Mouse (Mus musculus): Measurements from ENCODE around the gene Tsc22d1. TPM values are rescaled to one million over a fixed set of nuclear protein-coding genes. Genes with fewer than 3 reads are reported as not detected.

Gene Tsc22d1
- polyA plus RNA-seq, 1 experiment from 2014 or later = 792 TPM

GRCm38 (mm10) chr14:76452751-76453360 is 38.1 kb downstream of the Tsc22d1 start:
- Histone ChIP-seq H3K27ac (no peak overlapping the region), H3K4me2 (no peak overlapping the region)

GRCm38 (mm10) chr14:76454673-76455072 is 39.9 kb downstream of the Tsc22d1 start:
- Histone ChIP-seq H3K4me1 (peaks cover 16% of the 10 kb centered on the region; the same call in 1 of the 2 replicates), H3K27me3 (replicated peaks) (no peaks in the 10 kb centered on the region), H3K36me3 (replicated peaks) (0 out of 2 replicates have a peak, but pooled peaks cover 3% of the 10 kb centered on the region), H3K9ac (no peak overlapping the region), H3K27ac (no peak overlapping the region), H3K4me3 (no peak overlapping the region), H3K4me2 (no peak overlapping the region), H3K9me3 (no peaks in the 10 kb centered on the region)
- 54% methylated on average over 5 of the region's 5 CpGs for WGBS
- no peak for ATAC-seq (replicated peaks)

More at GRCm38 (mm10) chr14:76452751-76453360, 38.1 kb downstream of the Tsc22d1 start:
- ATAC-seq (replicated peaks) = 0 out of 2 replicates have a peak, but pooled peaks have one; percentile 24
- Histone ChIP-seq H3K27me3 (replicated peaks) (no peaks in the 10 kb centered on the region), H3K9ac (no peak overlapping the region), H3K9me3 (no peaks in the 10 kb centered on the region), H3K4me3 (no peak overlapping the region), H3K36me3 (replicated peaks) (0 out of 2 replicates have a peak, but pooled peaks cover 3% of the 10 kb centered on the region), H3K4me1 (peaks cover 16% of the 10 kb centered on the region; the same call in 1 of the 2 replicates)
- WGBS = 57% methylated on average over 17 of the region's 17 CpGs

- Histone ChIP-seq H3K27me3 (replicated peaks) (no peaks in the 10 kb centered on the region), H3K27ac (no peak overlapping the region), H3K4me2 (no peak overlapping the region), H3K4me1 (peaks cover 16% of the 10 kb centered on the region; the same call in 1 of the 2 replicates), H3K9me3 (no peaks in the 10 kb centered on the region), H3K4me3 (no peak overlapping the region), H3K9ac (no peak overlapping the region), H3K36me3 (replicated peaks) (0 out of 2 replicates have a peak, but pooled peaks cover 2% of the 10 kb centered on the region)
- no peak for ATAC-seq (replicated peaks)
- WGBS = 71% methylated on average over 7 of the region's 7 CpGs
Observed at GRCm38 (mm10) chr14:76455159-76455558, 40.4 kb downstream of the Tsc22d1 start.

GRCm38 (mm10) chr14:76457696-76458095 is 42.9 kb downstream of the Tsc22d1 start:
- H3K4me2 ChIP-seq = no peak overlapping the region
- WGBS = 86% methylated on average over 3 of the region's 3 CpGs
- H3K36me3 ChIP-seq (replicated peaks) = no peaks in the 10 kb centered on the region
- H3K27me3 ChIP-seq (replicated peaks) = no peaks in the 10 kb centered on the region
- no peak overlapping the region for H3K27ac ChIP-seq
- no peak for ATAC-seq (replicated peaks)
- H3K9me3 ChIP-seq = no peaks in the 10 kb centered on the region
- H3K4me3 ChIP-seq = no peak overlapping the region
- H3K4me1 ChIP-seq = peaks cover 10% of the 10 kb centered on the region; the same call in 1 of the 2 replicates
- H3K9ac ChIP-seq = no peak overlapping the region

GRCm38 (mm10) chr14:76460181-76460580 is 45.4 kb downstream of the Tsc22d1 start:
- H3K27ac ChIP-seq = no peak overlapping the region
- peaks cover 8% of the 10 kb centered on the region for H3K4me1 ChIP-seq
- no peaks in the 10 kb centered on the region for H3K9me3 ChIP-seq
- H3K4me2 ChIP-seq = no peak overlapping the region
- H3K27me3 ChIP-seq (replicated peaks) = no peaks in the 10 kb centered on the region
- H3K9ac ChIP-seq = no peak overlapping the region
- no peak overlapping the region for H3K4me3 ChIP-seq
- 84% methylated on average over 7 of the region's 7 CpGs for WGBS
- no peak for ATAC-seq (replicated peaks)
- no peaks in the 10 kb centered on the region for H3K36me3 ChIP-seq (replicated peaks)

GRCm38 (mm10) chr14:76461182-76461775 is 46.5 kb downstream of the Tsc22d1 start:
- no peak for ATAC-seq (replicated peaks)
- WGBS = 77% methylated on average over 10 of the region's 10 CpGs
- Histone ChIP-seq H3K27ac (no peak overlapping the region), H3K4me3 (no peak overlapping the region), H3K27me3 (replicated peaks) (no peaks in the 10 kb centered on the region), H3K4me1 (peaks cover 14% of the 10 kb centered on the region), H3K9me3 (no peaks in the 10 kb centered on the region), H3K9ac (no peak overlapping the region), H3K36me3 (replicated peaks) (no peaks in the 10 kb centered on the region), H3K4me2 (no peak overlapping the region)

GRCm38 (mm10) chr14:76463414-76464098 is 48.8 kb downstream of the Tsc22d1 start:
- ATAC-seq (replicated peaks) = no peak
- Histone ChIP-seq H3K27ac (no peak overlapping the region), H3K4me3 (no peak overlapping the region), H3K4me1 (peaks cover 22% of the 10 kb centered on the region), H3K9me3 (no peaks in the 10 kb centered on the region), H3K9ac (no peak overlapping the region), H3K27me3 (replicated peaks) (no peaks in the 10 kb centered on the region), H3K4me2 (no peak overlapping the region), H3K36me3 (replicated peaks) (no peaks in the 10 kb centered on the region)
- 86% methylated on average over 4 of the region's 4 CpGs for WGBS

GRCm38 (mm10) chr14:76464967-76465366 is 50.2 kb downstream of the Tsc22d1 start:
- no peak overlapping the region for H3K4me3 ChIP-seq
- H3K36me3 ChIP-seq (replicated peaks) = no peaks in the 10 kb centered on the region
- H3K9me3 ChIP-seq = no peaks in the 10 kb centered on the region
- H3K4me2 ChIP-seq = no peak overlapping the region
- peaks cover 22% of the 10 kb centered on the region for H3K4me1 ChIP-seq
- H3K27ac ChIP-seq = no peak overlapping the region
- WGBS = 64% methylated on average over 3 of the region's 3 CpGs
- H3K27me3 ChIP-seq (replicated peaks) = no peaks in the 10 kb centered on the region
- no peak for ATAC-seq (replicated peaks)
- no peak overlapping the region for H3K9ac ChIP-seq

GRCm38 (mm10) chr14:76466641-76467323 is 52.0 kb downstream of the Tsc22d1 start:
- H3K9me3 ChIP-seq = no peaks in the 10 kb centered on the region
- no peak overlapping the region for H3K9ac ChIP-seq
- peak; percentile 73; the same call in 1 of the 2 replicates for ATAC-seq (replicated peaks)
- no peak overlapping the region for H3K4me3 ChIP-seq
- H3K27ac ChIP-seq = no peak overlapping the region
- H3K27me3 ChIP-seq (replicated peaks) = no peaks in the 10 kb centered on the region
- no peak overlapping the region for H3K4me2 ChIP-seq
- H3K36me3 ChIP-seq (replicated peaks) = no peaks in the 10 kb centered on the region
- WGBS = 26% methylated on average over 18 of the region's 18 CpGs
- H3K4me1 ChIP-seq = peaks cover 22% of the 10 kb centered on the region

- 88% methylated on average over 11 of the region's 11 CpGs for WGBS
- Histone ChIP-seq H3K27ac (no peak overlapping the region), H3K9me3 (no peaks in the 10 kb centered on the region), H3K4me2 (no peak overlapping the region), H3K36me3 (replicated peaks) (no peaks in the 10 kb centered on the region), H3K4me3 (no peak overlapping the region), H3K27me3 (replicated peaks) (no peaks in the 10 kb centered on the region), H3K4me1 (peaks cover 22% of the 10 kb centered on the region), H3K9ac (no peak overlapping the region)
- ATAC-seq (replicated peaks) = no peak
Observed at GRCm38 (mm10) chr14:76467932-76468331, 53.2 kb downstream of the Tsc22d1 start.

GRCm38 (mm10) chr14:76471301-76471700 is 56.5 kb downstream of the Tsc22d1 start:
- no peak overlapping the region for H3K27ac ChIP-seq
- no peaks in the 10 kb centered on the region for H3K36me3 ChIP-seq (replicated peaks)
- ATAC-seq (replicated peaks) = no peak
- H3K4me2 ChIP-seq = no peak overlapping the region
- no peaks in the 10 kb centered on the region for H3K27me3 ChIP-seq (replicated peaks)
- H3K4me3 ChIP-seq = no peak overlapping the region
- no peaks in the 10 kb centered on the region for H3K9me3 ChIP-seq
- H3K4me1 ChIP-seq = peaks cover 10% of the 10 kb centered on the region
- no peak overlapping the region for H3K9ac ChIP-seq
- 74% methylated on average over 19 of the region's 19 CpGs for WGBS

GRCm38 (mm10) chr14:76472487-76472886 is 57.7 kb downstream of the Tsc22d1 start:
- Histone ChIP-seq H3K4me1 (0 out of 2 replicates have a peak, but pooled peaks cover 2% of the 10 kb centered on the region), H3K36me3 (replicated peaks) (no peaks in the 10 kb centered on the region), H3K9me3 (no peaks in the 10 kb centered on the region), H3K27ac (no peak overlapping the region), H3K4me3 (no peak overlapping the region), H3K27me3 (replicated peaks) (no peaks in the 10 kb centered on the region), H3K4me2 (no peak overlapping the region), H3K9ac (no peak overlapping the region)
- WGBS = 85% methylated on average over 8 of the region's 8 CpGs
- no peak for ATAC-seq (replicated peaks)
